Mouse (Mus musculus): ENCODE results near the gene Fam20a. TPM values are rescaled to one million over a fixed set of nuclear protein-coding genes. Genes with fewer than 3 reads are reported as not detected.

Gene Fam20a
- 4.1 and 4.7 TPM in 2 replicates for polyA plus RNA-seq (2012; rRNA removed)

GRCm38 (mm10) chr11:109721781-109722446 is at the start of gene Fam20a:
Fam20a (minus strand) TSS chr11:109722279.

DNA sequence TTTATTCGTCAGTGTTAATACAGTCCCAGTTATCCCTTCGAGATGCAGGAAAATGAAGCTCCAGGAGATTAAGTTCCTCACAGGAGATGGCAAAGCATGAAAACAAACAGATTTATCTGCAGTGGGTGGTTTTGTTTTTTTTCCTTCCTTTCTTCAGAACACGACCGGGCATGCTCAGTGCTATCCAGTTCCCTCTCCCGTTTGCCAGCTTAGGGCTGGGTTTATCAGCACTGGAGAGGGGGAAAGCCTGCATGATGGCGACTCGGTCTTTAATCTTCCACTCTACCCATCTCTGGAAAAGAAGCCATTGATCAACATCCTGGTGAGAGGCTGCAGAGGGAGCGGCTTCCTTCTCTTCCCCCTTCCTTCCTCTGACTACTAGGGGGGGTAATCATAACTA is 72.9 kb downstream of the Fam20a start, which contains the start of gene Prkar1a:
TSS of gene Prkar1a (plus strand) at position 200 of the 400 bp plus-strand sequence.

Other genes starting within 250 kb of the Fam20a start
- gene Arsg, start 248.9 kb downstream of the Fam20a start, polyA plus RNA-seq (2012; rRNA removed) = 3.8 and 5.2 TPM in 2 replicates
- gene Slc16a6, start 248.7 kb downstream of the Fam20a start, polyA plus RNA-seq (2012; rRNA removed) = 2.9 and 3.0 TPM in 2 replicates
- gene Wipi1, start 110.3 kb downstream of the Fam20a start, polyA plus RNA-seq (2012; rRNA removed) = 7.4 and 8.0 TPM in 2 replicates
- gene Prkar1a, start 72.9 kb downstream of the Fam20a start, polyA plus RNA-seq (2012; rRNA removed) = 309 and 325 TPM in 2 replicates
- not detected in 2 replicates for gene 1700012B07Rik, start 105.8 kb upstream of the Fam20a start, polyA plus RNA-seq (2012; rRNA removed)